Mouse (Mus musculus): ENCODE results near the gene Pdk2. TPM values are rescaled to one million over a fixed set of nuclear protein-coding genes. Genes with fewer than 3 reads are reported as not detected.

Pdk2 gene
- total RNA-seq, 1 experiment from 2014 or later, result 147 TPM

DNA sequence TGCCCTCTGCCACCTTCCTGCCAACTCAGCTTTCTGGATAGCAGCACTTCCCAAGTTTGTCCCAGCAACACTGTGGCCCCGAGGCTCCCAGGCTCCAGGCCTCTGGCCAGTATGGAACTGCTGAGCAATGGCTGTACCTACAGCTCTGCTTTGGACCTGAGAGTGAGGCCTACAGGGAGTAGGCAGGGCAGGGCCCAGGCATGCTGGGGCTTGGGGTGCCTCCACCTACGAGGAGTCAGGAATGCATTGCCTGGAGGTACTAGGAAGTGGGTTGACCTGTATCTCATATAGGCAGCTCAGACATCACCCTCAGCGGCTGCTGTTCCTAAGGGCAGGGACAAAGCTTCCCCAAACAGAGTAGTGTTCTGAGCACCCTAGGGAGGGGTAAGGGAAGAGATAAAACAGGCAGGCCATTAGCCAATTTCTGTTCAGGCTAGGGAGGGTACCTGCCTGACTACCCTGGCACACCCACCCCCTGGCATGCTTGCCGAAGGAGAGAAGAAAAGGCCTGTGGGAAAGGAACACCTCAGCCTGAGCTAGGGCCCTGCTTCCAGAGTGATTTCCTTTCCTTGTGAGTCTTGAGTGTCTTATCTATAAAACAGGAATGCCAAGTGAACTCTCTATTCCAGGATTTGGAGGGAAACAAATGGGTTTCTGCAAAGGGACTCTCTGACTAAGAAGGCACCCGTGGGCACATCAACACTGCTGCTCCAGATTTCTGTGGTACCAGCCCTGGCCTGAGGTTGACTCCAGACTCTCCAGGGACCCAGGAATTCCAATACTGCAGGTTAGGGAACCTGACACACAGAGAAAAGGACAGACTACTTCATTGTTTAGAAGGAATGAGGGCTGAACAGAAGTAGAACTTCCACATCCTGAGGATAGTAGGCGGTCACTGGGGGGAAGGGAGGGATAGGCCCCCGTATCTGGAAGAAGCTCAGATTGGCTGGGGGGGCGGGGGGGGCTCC, 29.3 kb upstream of the Pdk2 start:
- no peak for DNase-seq

DNA sequence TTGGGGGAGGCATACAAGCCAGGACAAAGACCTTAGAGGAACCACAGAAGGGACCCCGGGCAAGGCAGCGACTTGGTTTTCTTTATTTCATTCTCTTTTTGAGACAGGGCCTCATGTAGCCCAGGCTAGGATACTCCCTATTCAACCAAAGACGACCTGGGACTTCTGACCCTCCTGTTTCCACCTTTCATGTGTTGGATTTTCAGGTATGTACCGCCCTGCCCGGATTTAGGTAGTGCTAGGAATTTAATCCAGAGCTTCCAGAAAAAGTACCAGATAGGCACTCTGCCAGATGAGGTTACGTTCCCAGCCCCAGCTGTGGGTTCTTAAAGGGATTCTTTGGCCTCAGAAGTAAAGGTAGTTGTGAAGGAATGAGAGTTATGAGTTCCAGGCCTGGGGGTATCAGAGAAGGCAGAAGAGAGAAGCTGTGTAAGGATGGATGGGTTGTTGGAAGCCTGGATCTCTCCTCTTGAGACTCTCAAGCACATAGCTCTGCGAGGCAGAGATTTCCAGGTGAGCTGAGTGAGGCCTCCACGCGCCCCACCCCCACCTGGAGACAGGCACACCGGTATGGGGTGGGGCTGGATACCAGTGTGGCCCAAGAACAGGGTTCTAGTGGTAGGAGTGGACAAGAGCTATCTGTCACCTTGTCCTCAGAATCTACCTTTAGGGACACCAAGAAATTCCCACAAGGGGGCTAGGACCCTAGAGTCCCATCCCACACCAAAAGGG, 28.2 kb upstream of the Pdk2 start:
- no peak for DNase-seq

DNA sequence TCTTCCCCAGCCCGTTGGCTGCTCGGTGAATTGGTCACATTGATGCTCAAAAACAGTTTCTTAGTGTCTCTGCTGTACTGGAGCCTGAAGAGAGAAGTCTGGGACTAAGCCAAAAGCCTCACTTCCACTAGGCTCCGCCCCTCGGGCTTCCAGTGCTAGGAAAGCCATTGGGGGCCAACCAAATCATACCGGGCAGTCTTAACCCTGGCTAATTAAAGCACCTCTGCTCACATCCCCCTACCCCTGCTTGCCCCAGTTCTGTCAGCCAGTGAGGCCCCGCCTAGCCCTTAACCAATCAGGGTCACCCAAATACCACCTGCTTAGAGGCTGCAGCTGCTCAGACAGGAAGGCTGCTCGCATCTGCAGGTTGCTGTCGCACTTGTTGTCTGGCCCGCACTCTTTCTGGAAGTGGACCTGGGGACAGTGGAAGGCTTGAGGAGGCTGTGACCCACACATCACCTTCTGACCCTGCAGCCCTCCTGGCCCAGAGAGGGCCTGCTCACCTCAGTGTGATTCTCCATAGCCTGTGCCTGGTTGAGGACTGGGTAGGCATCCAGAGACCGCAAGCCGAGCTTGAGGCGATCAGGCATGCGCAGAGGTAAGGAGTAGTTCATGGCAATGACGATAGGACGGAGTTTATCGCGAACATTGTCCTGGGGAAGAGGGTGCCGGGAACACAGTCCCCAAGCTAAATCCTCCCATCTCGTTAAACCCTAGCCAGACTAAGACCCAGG, 15.8 kb upstream of the Pdk2 start:
- no peak for DNase-seq

DNA sequence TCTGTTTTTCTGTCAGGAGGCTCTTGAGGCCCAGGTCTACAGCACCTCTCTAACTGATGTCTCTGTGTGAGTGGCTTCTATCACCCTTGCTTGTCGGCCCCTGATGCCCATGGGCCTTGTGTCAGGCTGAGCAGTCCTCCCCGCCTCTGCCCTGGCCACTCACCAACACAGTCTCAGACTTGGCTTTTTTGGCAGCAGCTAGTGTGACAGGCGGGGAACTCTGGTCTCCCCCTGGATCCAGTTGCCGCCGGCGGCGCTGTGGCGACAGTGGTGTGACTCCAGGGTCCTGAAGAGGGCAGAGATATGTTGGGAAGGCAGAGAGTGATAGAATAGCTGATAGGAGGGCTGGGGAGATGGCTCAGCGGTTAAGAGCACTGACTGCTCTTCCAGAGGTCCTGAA, 11.9 kb upstream of the Pdk2 start:
- no peak for DNase-seq

DNA sequence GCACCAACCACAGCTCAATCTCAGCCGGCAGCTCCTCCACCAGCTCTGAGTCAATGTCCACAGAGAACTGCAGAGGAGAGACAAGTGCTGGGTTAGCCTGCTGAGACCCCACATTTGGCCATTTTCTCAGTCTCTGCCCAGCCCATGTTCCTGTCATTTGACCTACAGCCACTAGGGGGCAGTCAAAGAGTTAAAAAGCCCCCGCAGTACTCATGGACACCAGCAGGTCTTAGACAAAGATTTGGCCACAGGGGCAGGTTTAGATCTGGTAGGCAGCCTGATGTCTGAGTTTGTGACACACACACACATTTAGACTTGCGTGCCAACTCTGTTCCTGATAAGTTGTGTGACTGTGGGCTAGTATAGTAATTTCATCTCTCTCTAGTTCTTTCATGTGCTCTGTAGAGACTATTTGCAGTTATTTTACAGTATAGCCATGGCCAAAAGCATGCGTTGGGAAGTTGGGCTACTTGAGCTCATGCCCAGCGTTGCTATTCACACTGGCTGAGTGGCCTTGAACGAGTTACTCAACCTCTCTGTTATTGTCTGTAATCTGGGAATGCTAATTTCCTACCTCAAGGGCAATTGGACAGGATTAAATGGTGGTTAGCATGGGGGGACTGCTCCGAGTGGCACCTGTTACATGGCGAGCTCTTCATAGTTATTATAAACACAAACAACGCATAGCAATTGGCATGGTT, 6.0 kb upstream of the Pdk2 start:
- peak; percentile 80 for DNase-seq

DNA sequence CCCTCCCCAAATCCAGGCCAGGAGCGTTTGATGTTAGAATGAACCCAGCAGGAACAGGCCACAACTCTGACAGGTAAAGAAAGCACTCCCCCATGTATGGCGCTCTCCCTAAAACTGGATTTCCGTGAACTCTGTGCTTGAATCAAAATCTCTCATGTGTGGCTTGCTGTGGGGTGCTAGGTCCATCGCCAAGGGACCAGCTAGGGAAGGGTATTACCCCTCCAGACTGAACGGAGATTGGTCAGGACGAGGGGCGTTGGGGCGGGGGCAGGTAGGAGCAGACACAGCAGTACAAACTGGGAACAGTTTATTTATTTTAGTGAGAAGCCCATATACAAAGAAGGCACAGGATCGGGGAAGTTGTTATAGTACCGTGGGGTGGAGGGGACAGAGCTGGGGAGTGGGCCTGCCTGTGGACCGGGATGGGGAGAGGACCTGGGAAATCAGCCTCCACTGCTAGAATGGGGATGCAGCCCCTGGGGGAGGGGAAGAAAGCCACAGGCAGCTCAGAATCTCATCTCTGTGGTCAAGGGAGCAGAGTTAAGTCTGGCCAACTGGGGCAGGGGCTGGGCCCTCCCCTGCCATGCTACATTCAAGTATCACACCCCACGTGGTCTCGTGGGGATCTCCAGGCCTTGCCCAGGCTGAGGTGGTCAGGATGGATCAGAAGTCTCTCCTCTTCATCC, 3.2 kb upstream of the Pdk2 start:
- no peak for DNase-seq

DNA sequence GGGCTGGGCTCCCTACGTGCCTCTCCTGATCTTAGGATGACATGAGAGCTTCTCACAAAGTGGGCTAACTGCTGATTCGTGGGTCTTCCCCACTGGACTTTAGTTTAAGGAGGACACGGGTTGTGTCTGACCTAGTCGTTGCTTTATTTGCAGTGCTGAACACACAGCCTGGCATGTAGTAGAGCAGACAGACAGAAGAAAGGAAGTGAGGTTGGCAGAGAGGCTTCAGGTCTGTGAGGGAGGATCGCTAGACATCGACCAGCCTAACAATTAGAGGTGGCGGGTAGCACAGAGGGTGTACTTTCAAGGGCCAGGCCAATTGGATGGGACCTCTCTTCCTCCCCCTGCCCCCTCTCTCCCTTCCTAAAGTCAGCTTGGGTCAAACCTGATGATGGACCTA, 2.5 kb upstream of the Pdk2 start:
- DNase-seq, result no peak

DNA sequence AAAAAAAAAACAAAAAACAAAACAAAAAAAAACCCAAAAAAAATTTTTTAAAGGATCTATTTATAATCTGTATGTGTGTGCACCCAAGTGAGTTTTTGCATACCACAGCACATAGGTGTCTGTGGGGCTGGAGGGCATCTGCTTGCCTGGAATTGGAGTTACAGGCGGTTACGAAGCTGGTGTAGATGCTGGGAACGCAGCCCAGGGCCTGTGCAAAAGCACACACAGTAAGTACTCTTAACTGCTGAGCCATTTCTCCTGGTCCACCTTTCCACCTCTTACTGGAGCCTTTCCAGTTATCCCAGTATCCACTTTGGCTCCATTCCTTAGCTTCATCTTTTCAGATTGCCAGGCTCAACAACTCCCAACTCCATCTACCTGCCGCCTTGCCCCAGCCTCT, 1.9 kb upstream of the Pdk2 start:
- no peak for DNase-seq

DNA sequence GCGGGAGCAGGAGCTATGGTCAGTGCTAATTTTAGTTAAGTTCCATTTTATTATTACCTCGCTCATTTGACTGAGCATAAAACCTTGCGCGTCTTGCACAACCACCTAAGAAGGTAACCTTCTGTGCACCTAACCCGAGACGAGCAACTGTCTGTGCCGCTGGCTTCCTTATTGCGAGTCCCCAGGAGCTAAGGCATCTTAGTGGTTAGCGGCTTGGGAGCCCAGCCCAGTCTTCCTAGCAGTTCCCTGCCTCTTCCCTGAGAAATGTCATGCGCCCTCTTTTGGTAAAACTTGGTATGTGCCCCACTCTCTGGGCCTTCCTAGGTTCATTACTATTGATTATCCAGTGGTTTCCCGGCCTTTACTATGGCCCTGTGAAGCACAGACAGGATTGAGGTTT, 942 bp upstream of the Pdk2 start:
- DNase-seq, result peak; percentile 85

DNA sequence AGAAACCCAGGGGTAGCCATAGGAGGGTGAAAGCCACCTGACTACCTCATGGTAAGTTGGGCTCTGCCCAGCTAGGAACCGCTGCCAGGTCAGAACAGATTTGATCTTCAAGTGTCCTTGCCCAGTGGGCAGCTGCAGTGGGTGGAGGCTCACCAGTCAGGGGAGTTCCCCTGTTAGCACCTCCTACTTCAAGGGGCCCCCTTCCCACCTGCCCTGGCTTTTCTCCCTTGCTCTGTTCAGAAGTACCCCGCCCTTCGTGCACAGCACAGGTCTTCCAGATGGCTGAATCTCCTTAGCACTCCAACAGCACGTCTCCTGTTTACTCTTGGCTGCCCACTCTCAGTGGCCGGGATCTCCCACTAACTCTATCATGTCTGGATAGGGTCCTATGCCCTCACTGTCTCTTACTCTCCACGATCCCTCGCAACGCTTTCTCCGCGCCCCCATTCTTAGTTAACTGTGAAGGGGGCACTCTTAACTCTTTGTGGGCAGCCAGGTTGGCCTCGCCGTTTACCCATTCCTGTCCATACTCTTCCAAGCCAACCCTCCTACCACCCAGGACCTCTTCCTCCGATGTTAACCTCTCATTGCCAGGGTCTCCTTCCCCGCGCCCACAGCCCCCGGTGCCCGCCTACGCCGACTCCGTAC, 539 bp downstream of the Pdk2 start:
- peak; percentile 78 for DNase-seq

DNA sequence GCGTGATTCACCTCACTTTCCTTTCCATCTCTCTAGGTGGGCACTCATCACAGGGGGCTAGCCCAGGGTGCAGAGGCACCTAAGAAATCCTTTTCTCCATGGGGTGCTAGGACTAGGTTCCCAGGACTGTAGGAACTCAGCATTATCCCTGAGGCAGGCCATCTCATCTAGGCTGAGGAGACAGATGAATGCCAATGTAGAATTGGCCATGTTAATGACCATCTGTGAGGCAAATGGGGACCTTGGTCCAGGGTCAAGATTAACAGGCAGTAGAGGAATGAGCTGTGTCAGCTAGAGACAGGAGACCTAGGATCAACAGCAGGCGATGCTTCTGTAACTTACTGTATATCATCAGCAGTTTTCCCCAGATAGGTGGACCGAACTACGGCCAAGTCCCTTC, 1.4 kb downstream of the Pdk2 start:
- DNase-seq, result no peak

DNA sequence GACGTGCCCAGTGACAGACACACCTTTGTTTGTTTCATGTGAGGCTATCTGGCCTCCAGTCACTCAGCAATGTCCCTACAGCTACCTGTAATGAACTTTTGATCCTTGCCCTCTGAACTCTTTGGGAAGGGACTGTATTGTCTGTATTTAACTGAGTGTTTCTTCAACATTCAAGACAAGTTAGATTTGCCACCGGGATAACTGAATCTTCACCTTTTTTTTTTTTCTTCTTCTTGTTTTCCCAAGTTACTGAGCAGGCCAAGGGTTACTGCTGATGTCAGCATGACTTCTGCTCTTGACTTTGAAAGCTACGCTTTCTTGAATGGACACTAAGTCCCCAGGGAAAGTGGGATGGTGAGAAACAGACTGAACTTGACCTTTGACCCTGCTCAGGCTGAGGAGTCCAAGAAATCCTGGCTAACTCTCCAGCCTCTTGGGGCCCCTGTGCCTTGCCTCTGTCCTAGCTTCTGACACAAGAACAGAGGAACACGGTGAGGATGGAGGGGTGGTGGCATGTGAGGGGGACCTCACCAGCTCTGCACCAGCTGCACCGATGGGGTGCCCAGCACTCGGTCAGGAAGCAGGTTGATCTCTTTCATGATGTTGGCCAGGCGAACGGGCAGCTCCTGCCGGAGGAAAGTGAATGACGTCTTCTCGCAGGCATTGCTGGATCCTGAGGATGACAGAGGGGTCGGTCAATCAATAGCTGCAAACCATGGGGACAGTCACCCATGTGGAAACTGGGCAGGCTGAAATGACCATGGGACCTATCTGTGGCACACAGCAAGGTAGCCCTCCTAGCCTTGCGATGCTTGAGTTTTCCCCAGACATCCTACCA, 2.1 kb downstream of the Pdk2 start:
- DNase-seq, result peak; percentile 49

DNA sequence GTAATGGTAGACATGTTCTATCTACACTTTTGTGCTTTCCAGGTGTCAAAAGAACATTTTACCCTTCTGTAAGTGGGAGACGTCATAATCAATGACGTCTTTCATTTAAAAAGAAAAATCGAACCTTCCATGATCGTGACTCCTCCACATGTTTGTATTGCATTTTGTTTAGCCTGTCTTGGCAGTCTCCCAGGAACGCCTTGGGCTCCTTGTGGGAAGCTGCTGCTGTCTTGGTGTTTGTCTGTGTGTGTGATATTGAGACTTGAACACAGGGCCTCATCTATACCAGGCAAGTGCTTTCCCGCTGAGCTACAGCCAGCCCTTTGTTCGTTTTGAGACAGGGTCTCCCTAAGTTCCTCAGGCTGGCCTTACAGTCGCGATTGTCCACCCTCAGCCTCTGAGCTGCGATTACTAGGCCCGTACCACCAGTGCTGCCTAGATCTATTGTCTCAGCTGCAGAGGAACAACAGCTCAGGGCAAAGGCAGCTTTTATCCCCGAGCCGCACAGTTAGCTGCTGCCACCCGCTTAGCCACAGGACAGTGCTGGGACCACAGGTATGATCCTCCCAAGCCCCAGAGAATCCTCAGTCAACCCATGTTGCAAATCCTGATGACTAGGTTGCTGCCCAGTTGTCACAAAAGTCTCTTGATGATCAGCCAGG, 2.9 kb downstream of the Pdk2 start:
- no peak for DNase-seq

DNA sequence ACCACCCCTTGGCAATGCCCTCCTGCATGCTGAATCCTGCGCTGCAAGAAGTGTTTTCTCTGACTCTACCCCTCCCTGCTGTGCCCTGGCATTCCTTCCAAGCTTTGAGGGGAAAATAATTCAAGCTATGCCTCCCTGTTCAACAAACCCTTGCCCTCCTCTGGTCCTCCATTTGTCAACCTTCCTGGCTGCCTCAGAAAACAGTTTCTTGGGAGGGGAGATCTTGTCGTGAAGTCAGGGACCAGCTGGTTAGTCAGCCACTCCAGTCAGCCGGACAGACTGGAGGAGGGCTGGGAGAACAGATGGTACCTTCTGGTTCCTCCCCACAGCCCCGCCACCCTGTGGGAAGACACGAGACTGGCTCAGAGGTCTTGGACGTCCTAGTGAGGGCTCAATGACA, 3.8 kb downstream of the Pdk2 start:
- DNase-seq, result no peak

DNA sequence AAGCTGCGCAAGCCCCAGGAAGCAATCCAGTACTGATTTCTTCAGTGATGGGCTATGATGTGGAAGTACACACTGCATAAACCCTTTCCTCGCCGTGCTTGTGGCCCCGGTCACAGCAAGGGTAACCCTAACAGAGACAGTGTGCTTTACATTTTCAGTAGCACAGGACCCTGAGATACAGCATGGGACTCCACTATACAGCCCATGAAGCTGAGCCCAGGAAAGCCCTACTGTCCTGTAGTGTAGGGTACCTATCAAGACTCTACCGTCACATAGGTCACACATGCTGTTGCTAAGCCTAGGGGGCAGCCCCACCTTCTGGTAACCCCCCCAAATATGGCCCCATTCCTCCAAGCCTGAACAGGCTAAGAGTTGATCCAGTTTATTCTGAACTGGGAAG, 4.6 kb downstream of the Pdk2 start:
- DNase-seq, result no peak

DNA sequence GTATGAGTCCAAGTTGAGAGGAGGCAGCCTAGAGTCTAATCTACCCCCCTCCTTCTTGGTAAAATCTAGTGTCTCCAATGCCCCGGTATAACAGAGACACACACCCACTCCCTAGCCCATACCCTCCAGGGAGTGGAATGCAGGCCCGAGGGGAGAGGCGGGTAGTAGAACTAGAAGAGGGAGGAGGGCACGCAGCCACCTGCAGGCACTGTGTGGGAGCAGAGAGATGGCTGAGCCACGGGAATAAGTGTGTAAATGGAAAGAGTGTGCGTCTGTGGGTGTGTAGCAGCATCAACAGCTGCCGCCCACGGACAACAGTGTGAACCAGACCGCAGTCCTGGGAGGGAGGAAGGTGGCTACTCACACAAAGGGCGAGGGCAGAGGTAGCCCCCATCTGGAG, 6.3 kb downstream of the Pdk2 start:
- no peak for DNase-seq

DNA sequence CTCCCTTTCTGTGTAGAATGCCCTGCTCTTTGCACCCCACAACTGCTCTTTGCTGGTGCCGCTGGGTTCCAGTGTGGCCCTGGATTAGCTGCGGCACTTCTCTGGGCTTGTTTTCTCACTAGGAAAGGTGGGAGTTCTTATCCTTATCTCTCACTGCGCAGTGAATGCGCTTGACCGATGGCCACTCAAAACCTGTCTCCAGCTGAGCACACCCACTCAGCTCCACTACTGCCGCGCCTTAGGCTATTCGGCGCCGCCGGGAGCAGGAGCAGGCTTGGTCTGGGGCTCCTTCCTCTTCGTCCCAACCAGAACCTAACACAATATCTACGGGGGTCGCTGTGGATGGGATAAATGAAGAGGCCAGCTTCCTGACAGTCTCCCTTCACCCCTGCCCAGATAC, 7.5 kb downstream of the Pdk2 start:
- no peak for DNase-seq

DNA sequence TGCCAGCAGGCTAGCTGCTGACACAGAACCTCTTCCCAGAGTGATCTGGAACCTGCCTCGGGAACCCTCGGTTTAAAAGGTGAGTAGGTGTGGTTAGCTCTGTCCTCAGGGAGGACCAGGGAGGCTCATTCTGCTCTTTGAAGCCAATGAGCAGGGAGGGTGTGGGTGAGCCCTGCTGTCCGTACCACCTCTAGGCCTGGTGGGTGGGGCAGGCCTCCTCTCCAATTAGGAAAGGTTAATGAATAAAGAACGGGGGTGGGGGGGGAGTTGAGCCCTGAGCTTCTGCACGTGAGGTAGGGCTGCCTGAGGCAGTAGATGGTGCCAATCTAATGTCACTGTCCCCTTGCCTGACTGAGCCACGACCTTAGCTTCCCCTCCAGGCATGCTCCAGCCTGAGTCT, 8.2 kb downstream of the Pdk2 start:
- no peak for DNase-seq

DNA sequence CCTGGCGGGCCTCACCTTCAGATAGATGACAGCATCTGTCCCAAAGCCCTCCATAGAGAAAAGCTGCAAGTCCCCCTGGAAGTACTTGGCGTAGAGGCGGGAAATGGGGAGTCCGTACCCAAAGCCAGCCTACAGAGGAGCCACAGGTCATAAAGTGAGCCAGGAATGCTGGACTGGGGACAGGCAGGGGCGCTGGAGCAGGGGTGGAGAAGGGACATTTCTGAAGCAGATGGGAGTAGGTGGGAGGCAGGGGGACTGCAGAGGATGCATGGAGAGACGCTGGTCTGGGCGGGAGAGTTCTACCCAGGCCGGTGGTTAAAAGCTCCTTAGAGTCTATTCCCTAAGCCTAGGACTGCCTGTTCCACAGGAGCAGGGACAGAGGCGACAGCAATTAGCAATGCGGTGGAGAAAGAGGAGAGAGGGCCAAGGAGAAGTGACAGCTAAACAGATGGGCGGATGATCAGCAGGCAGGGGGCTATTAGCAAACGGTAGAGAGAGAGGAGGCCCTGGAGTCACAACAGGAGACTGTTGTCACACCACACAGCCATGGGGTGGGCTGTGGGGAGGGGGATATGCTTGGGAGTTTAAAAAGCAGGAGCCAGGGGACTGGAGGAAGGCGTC, 13.2 kb downstream of the Pdk2 start:
- DNase-seq, result no peak
